Mouse (Mus musculus) bone marrow, adult 2 months (tissue): ENCODE results near the gene Serpina1b.

Experiments
- CTCF ChIP-seq: fragments of 200-500 bp; IDR thresholded peaks from 2 replicates; pipeline ENCODE4 v1.5.1; 2011; ENCODE audit warnings: low read length, control low read depth; ENCODE audit not compliant: control insufficient read depth, insufficient read depth
- POLR2A ChIP-seq: fragments of 200-500 bp; IDR thresholded peaks from 2 replicates; pipeline ENCODE4 v1.6.1; 2011; ENCODE audit warnings: low read depth, mild to moderate bottlenecking, control low read depth, low read length, borderline replicate concordance; ENCODE audit not compliant: control insufficient read depth

GRCm38 (mm10) chr12:103685386-103685785 is 144.8 kb downstream of the Serpina1b start:
- TF ChIP-seq POLR2A = no peak
- no peak for TF ChIP-seq CTCF
